Mouse (Mus musculus) embryonic fibroblast, embryonic 13.5 days (primary cell): ENCODE data around the gene Syf2. TPM values are rescaled to one million over a fixed set of nuclear protein-coding genes. Genes with fewer than 3 reads are reported as not detected.

Experiments
- H3K27ac ChIP-seq: 2 replicates; pipeline ENCODE4 v1.5.1; 2012; ENCODE audit warnings: low read length, control low read depth, inconsistent platforms; ENCODE audit not compliant: insufficient read depth
- H3K4me1 ChIP-seq: 2 replicates; pipeline ENCODE4 v1.6.1; 2011; ENCODE audit warnings: low read length; ENCODE audit not compliant: control insufficient read depth, insufficient read depth
- H3K4me3 ChIP-seq: 2 replicates; pipeline ENCODE4 v1.5.1; 2011; ENCODE audit warnings: mild to moderate bottlenecking, control low read depth, low read length; ENCODE audit not compliant: insufficient read depth
- CTCF ChIP-seq: IDR thresholded peaks from 2 replicates; pipeline ENCODE4 v1.5.1; 2011; ENCODE audit warnings: mild to moderate bottlenecking, control low read depth, low read length, moderate library complexity, borderline replicate concordance; ENCODE audit not compliant: insufficient read depth
- POLR2A ChIP-seq: IDR thresholded peaks from 2 replicates; pipeline ENCODE4 v1.6.1; 2011; ENCODE audit warnings: low read depth, mild to moderate bottlenecking, control low read depth, low read length, moderate library complexity
- polyA plus RNA-seq: library from polyadenylated mRNA; stranded (reverse); fragments of >200 nt; gene quantifications from 2 replicates; pipeline ENCODE4 v1.2.4, GENCODE M21; 2011; ENCODE audit warnings: low read depth; ENCODE audit not compliant: missing spikeins, insufficient read length

Gene Syf2
- polyA plus RNA-seq, 1 experiment: 48.8 TPM

- H3K27ac ChIP-seq: no peak overlapping the region
- TF ChIP-seq POLR2A (no peak), CTCF (0 out of 2 replicates have a peak, but pooled peaks have one; percentile 40)
- no peaks in the 10 kb centered on the region for H3K4me1 ChIP-seq
- no peak overlapping the region for H3K4me3 ChIP-seq
Measured at GRCm38 (mm10) chr4:134963021-134963776, 32.5 kb downstream of the Syf2 start.

GRCm38 (mm10) chr4:134967887-134968604, 37.3 kb downstream of the Syf2 start:
- no peak for TF ChIP-seq CTCF
- TF ChIP-seq POLR2A: no peak
- no peaks in the 10 kb centered on the region for H3K4me1 ChIP-seq
- no peak overlapping the region for H3K27ac ChIP-seq
- no peak overlapping the region for H3K4me3 ChIP-seq

GRCm38 (mm10) chr4:134968605-134968976, 37.9 kb downstream of the Syf2 start:
- Histone ChIP-seq H3K4me1 (no peaks in the 10 kb centered on the region), H3K27ac (no peak overlapping the region), H3K4me3 (no peak overlapping the region)
- no peak for TF ChIP-seq CTCF
- TF ChIP-seq POLR2A: no peak

GRCm38 (mm10) chr4:134975261-134975928, 44.7 kb downstream of the Syf2 start:
- TF ChIP-seq CTCF: peak; percentile 18; the same call in 1 of the 2 replicates
- TF ChIP-seq POLR2A: no peak
- no peak overlapping the region for H3K27ac ChIP-seq
- no peak overlapping the region for H3K4me3 ChIP-seq
- H3K4me1 ChIP-seq: no peaks in the 10 kb centered on the region

GRCm38 (mm10) chr4:134975929-134976308, 45.2 kb downstream of the Syf2 start:
- Histone ChIP-seq H3K27ac (no peak overlapping the region), H3K4me3 (no peak overlapping the region), H3K4me1 (no peaks in the 10 kb centered on the region)
- 0 out of 2 replicates have a peak, but pooled peaks have one; percentile 20 for TF ChIP-seq CTCF
- TF ChIP-seq POLR2A: no peak

GRCm38 (mm10) chr4:134978930-134979329, 48.2 kb downstream of the Syf2 start:
- no peak for TF ChIP-seq POLR2A
- no peak for TF ChIP-seq CTCF
- Histone ChIP-seq H3K27ac (no peak overlapping the region), H3K4me3 (no peak overlapping the region)

GRCm38 (mm10) chr4:134981959-134982431, 51.3 kb downstream of the Syf2 start:
- Histone ChIP-seq H3K27ac (no peak overlapping the region), H3K4me1 (no peaks in the 10 kb centered on the region; the same call in 1 of the 2 replicates), H3K4me3 (no peak overlapping the region)
- no peak for TF ChIP-seq POLR2A
- no peak for TF ChIP-seq CTCF

More at GRCm38 (mm10) chr4:134978930-134979329, 48.2 kb downstream of the Syf2 start:
- H3K4me1 ChIP-seq: no peaks in the 10 kb centered on the region

GRCm38 (mm10) chr4:134983136-134983535, 52.4 kb downstream of the Syf2 start:
- no peaks in the 10 kb centered on the region; the same call in 1 of the 2 replicates for H3K4me1 ChIP-seq
- no peak overlapping the region for H3K27ac ChIP-seq
- no peak for TF ChIP-seq CTCF
- no peak overlapping the region for H3K4me3 ChIP-seq

- H3K27ac ChIP-seq: no peak overlapping the region
- TF ChIP-seq POLR2A (no peak), CTCF (no peak)
- no peak overlapping the region for H3K4me3 ChIP-seq
- H3K4me1 ChIP-seq: no peaks in the 10 kb centered on the region; the same call in 1 of the 2 replicates
Measured at GRCm38 (mm10) chr4:134984555-134984954, 53.9 kb downstream of the Syf2 start.
